8 mouse cellular contexts compared by ENCODE assay signal in the genomic region with DNA sequence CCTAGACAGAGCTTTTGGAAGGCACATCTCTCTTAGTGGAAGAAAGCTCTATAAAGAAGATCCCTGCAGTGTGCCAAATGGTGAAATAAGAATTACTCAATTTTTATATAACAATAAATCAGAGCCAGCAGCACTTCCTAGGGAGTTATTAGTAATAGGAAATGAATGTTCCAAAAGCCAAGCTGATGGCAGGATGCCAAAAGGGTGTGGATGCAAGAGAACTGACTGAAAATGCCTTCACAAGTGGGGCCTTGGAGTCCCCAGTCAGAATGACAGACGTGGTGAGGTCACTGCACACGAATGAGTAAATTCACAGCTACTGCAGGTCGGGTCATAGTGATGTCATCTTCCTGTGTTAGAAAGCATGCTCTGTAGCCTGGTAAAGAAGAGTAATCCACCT. TPM values are rescaled to one million over a fixed set of nuclear protein-coding genes. Genes with fewer than 3 reads are reported as not detected.
DNase-seq lines count a peak whose midpoint lies in the region; ATAC-seq and TF ChIP-seq lines count a peak whose summit lies in the region.

No protein-coding gene starts in this region.

- no peaks in the 10 kb centered on the region for H3K27me3 ChIP-seq in kidney, adult 2 months (replicated peaks; ENCODE audit: control insufficient read depth, insufficient read depth, low read length)
- no peaks in the 10 kb centered on the region for H3K27me3 ChIP-seq in midbrain, embryonic 16.5 days (ENCODE audit: control insufficient read depth, insufficient read depth, low read depth, low read length)
- no peaks in the 10 kb centered on the region for H3K27me3 ChIP-seq in hindbrain, embryonic 14.5 days (ENCODE audit: control insufficient read depth, insufficient read depth, low read length)

- ATAC-seq in midbrain, embryonic 16.5 days, result no peak
- no peak for ATAC-seq in hindbrain, embryonic 14.5 days (ENCODE audit: low FRiP score)

- no peaks in the 10 kb centered on the region for H3K36me3 ChIP-seq in kidney, adult 2 months (ENCODE audit: control insufficient read depth, insufficient read depth, low read length)
- no peaks in the 10 kb centered on the region for H3K36me3 ChIP-seq in midbrain, embryonic 16.5 days (ENCODE audit: control insufficient read depth, insufficient read depth, low read length)
- no peaks in the 10 kb centered on the region for H3K36me3 ChIP-seq in hindbrain, embryonic 14.5 days (replicated peaks; ENCODE audit: control insufficient read depth, insufficient read depth)

- H3K4me1 ChIP-seq in kidney, adult 2 months (ENCODE audit: control insufficient read depth, insufficient read depth, low read length), result no peaks in the 10 kb centered on the region
- H3K4me1 ChIP-seq in midbrain, embryonic 16.5 days (ENCODE audit: control insufficient read depth, insufficient read depth, low read length), result no peaks in the 10 kb centered on the region
- H3K4me1 ChIP-seq in hindbrain, embryonic 14.5 days (replicated peaks; ENCODE audit: control insufficient read depth, insufficient read depth, low read length), result no peaks in the 10 kb centered on the region

- TF ChIP-seq CTCF in kidney, adult 2 months (conservative IDR thresholded peaks at IDR 0.05; ENCODE audit: insufficient read depth, insufficient read length, low read depth, low read length), result no peak

- H3K9ac ChIP-seq in midbrain, embryonic 16.5 days (ENCODE audit: low read depth, low read length), result no peak overlapping the region
- H3K9ac ChIP-seq in hindbrain, embryonic 14.5 days, result no peak overlapping the region

- peak overlapping the region; percentile 20; the same call in 1 of the 2 replicates for H3K27ac ChIP-seq in kidney, adult 2 months (ENCODE audit: insufficient read depth, low read depth, low read length)
- H3K27ac ChIP-seq in midbrain, embryonic 16.5 days (ENCODE audit: low read length), result no peak overlapping the region
- H3K27ac ChIP-seq in hindbrain, embryonic 14.5 days, result no peak overlapping the region

- H3K9me3 ChIP-seq in midbrain, embryonic 16.5 days (replicated peaks; ENCODE audit: control insufficient read depth, low read length, poor library complexity, severe bottlenecking), result no peaks in the 10 kb centered on the region
- no peaks in the 10 kb centered on the region for H3K9me3 ChIP-seq in hindbrain, embryonic 14.5 days (ENCODE audit: control insufficient read depth, low read length)

- no peak for TF ChIP-seq POLR2A in kidney, adult 2 months (IDR thresholded peaks at IDR 0.05; ENCODE audit: low read depth, low read length)

- H3K4me2 ChIP-seq in midbrain, embryonic 16.5 days (ENCODE audit: low read length), result no peak overlapping the region
- no peak overlapping the region for H3K4me2 ChIP-seq in hindbrain, embryonic 14.5 days (replicated peaks)

- no peak overlapping the region for H3K4me3 ChIP-seq in kidney, adult 2 months (ENCODE audit: insufficient read depth, low read depth, low read length)
- no peak overlapping the region for H3K4me3 ChIP-seq in midbrain, embryonic 16.5 days (ENCODE audit: low read depth, low read length)
- no peak overlapping the region for H3K4me3 ChIP-seq in hindbrain, embryonic 14.5 days (replicated peaks; ENCODE audit: low read length)

- 54% methylated on average over 3 of the region's 3 CpGs for WGBS in kidney, adult 2 months
- WGBS in midbrain, embryonic 16.5 days, result 75% methylated on average over 3 of the region's 3 CpGs
- 54% methylated on average over 3 of the region's 3 CpGs for WGBS in hindbrain, embryonic 14.5 days

- peak; percentile 98 for DNase-seq in 3T3-L1 (ENCODE audit: low read depth, low spot score)
- DNase-seq in adrenal gland, adult 18-20 months (ENCODE audit: low spot score in 2 of 2), result peak; percentile 79 to 88
- DNase-seq in gastrocnemius, postnatal 10 days, result peak; percentile 82
- peak; percentile 93 for DNase-seq in kidney, adult 2 months
- peak; percentile 92 to 98 for DNase-seq in lung, adult 18-20 months
- peak; percentile 66 for DNase-seq in testis, postnatal 14 days (ENCODE audit: low spot score)
- DNase-seq in hindbrain, embryonic 14.5 days (ENCODE audit: low spot score), result no peak

RNA-seq across cellular contexts. Expression of a gene that starts 25.7 kb away (rescaled TPM):
- not detected for total RNA-seq in adrenal gland, adult 18-20 months (2021)
- not detected for total RNA-seq in gastrocnemius, postnatal 10 days (2021)
- 0.09 TPM in 1 of 2 replicates, not detected in the other for polyA plus RNA-seq in kidney, adult 2 months (2012; rRNA removed)
- 0.25 TPM in 1 of 2 replicates, not detected in the other for polyA plus RNA-seq in midbrain, embryonic 16.5 days (2015; fragmentation: Nextera tagmentation; extraction: Ambion mirVana)
- not detected in 2 replicates for polyA plus RNA-seq in hindbrain, embryonic 14.5 days (2014; fragmentation: Nextera tagmentation; extraction: Ambion mirVana)

RNA-seq across cellular contexts. Expression of a gene that starts 55.7 kb away (rescaled TPM):
- 10 to 100 TPM in 1 of 2 experiments, 1 to 10 TPM in 1; 4.3 to 12.2 TPM for total RNA-seq in adrenal gland, adult 18-20 months (2021)
- 10 to 100 TPM in 1 of 2 experiments, 1 to 10 TPM in 1; 7.3 to 14.3 TPM for total RNA-seq in gastrocnemius, postnatal 10 days (2021)
- polyA plus RNA-seq in kidney, adult 2 months (2012; rRNA removed), result 8.3 and 8.9 TPM in 2 replicates
- 9.2 and 11.7 TPM in 2 replicates for polyA plus RNA-seq in midbrain, embryonic 16.5 days (2015; fragmentation: Nextera tagmentation; extraction: Ambion mirVana)
- 10.4 and 13.2 TPM in 2 replicates for polyA plus RNA-seq in hindbrain, embryonic 14.5 days (2014; fragmentation: Nextera tagmentation; extraction: Ambion mirVana)
